Mouse (Mus musculus) left cerebral cortex, postnatal 36 days (tissue): ENCODE data around the gene Mbd6. TPM values are rescaled to one million over a fixed set of nuclear protein-coding genes. Genes with fewer than 3 reads are reported as not detected.

Experiments used
- DNase-seq, 2 experiments: peaks; one replicate each; pipeline ENCODE4 v3.0.0; 2021 to 2022; ENCODE audit warnings: low spot score in 2 of 2, mixed read lengths in 1 of 2
- intact Hi-C: fragments of 180-260 bp; cut with DNase I; formaldehyde crosslinking; loops from one replicate; pipeline ENCODE4 v1.15.1; 2025
- total RNA-seq, 2 experiments: library from RNA; stranded (reverse); gene quantifications; 2 replicates each; pipeline ENCODE4 v1.2.3; 2021

Mbd6 gene
- total RNA-seq, 2 experiments from 2014 or later = 32.9 to 54.4 TPM

DNA sequence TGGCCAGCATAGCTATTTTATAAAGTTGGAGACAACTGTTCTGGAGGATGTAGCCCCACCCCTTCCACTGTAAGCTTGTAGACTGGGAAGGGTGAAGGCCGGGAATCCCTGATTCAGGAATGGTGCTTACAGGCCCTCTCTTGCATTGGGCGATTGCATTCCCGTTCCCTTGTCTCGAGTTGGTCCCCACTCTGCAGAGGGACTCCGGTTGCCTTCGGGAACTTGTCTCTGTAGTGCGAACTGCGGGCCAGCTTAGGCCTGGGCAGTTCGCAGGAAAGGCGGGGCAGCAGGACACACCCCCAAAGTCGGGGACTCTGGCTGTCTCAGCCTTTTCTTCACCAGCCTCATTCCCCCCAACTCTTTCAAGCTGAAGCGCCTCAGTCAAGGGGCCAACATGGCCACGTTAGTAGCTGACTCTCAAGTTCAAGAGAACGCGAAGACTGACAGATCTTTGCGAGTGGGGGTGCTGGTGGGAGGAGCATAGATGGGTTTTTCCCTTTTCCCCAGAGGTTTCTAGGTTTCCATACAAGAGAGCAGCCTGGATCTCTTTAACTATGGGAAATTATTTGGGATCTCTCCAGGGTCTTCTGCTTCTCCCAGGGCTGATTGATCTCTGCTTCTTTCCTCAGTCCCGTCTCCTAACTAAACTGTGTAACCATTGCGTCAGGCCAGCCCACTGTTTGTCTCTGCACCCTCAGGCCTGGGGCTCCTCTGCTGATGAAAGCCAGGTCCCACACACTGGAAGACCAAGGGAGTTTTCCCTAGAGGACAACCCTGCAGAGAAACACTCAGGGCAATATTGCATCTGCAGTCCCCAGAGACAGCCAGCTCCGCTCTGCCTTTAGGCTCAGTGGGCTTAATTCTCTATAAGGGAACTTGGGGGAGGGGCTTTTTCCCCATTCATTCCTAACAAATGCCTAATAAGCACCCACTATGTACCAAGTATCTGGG, 2.4 kb upstream of the Mbd6 start:
- intact Hi-C loops = loop anchor here (1.0 kb wide), 1 partner anchor 20 kb away; the partner anchor contains the start of gene Mars
- no peak for DNase-seq

GRCm38 (mm10) chr10:127290307-127290929, 1.6 kb upstream of the Mbd6 start:
- intact Hi-C loops = loop anchor here (1.0 kb wide), 1 partner anchor 21 kb away; the partner anchor contains the start of gene Mars
- DNase-seq = peak; percentile 99

DNA sequence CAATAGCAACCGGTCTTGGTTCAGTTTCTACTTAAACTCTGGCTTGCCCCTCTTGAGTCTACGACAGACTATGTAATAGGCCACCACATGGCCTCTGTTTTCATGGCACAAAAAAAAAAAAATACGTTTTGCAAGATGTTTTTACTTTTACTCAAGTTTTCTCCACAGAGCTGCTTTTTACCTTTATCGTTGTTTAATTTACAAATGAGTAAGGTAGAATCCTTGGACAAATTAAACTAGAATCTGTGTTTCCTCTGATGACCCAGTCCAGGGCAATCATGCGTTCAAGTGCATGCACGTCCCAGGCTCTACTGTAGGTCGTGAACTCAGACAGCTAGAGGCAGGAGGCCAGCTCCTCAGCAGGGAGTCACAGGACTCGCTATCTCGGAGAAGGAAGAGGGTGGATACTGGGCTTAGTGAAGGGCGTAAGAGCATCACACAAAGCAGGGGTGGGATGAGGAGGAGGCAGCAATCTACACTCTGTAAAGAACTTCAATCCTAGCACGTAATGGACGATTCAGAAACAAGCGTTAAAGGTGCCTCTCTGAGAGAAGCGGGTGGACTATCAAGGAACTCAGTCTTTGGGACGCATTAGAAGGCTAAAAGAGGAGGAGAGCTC, 864 bp upstream of the Mbd6 start:
- intact Hi-C loops = loop anchor here (1.0 to 2.0 kb wide), 2 partner anchors 22 to 23 kb away; partner anchors contain the start of genes Dctn2 and Mars
- DNase-seq = peak; percentile 48 to 49

DNA sequence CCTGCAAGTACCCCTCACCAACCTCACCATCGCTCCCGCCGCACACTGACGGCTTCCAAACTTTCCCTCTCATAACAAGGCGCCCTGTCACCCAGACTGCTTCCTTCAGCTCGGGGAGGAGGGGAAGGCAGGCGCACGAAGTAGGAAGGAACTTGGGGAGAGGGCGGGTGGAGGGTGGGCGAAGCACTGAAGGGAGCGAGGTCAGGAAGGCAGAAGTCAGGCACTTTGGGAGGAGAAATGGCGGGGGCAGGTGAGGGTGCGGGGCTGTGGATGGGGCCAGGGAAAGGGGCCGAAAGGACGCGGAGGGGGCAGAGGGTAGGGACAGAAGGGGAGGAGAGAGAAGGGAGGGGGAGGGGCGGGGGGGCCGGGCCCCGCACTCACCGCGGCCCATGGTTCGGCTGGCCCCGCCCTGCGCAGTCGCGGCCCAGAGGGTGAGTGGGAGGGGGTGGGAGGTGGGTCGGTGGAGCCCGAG, 454 bp downstream of the Mbd6 start:
- intact Hi-C loops = loop anchor here (2.0 kb wide), 1 partner anchor 22 kb away; the partner anchor contains the start of gene Dctn2
- DNase-seq = no peak

GRCm38 (mm10) chr10:127287936-127288293, 903 bp downstream of the Mbd6 start:
- intact Hi-C loops = loop anchor here (2.0 kb wide), 1 partner anchor 21 kb away; the partner anchor contains the start of gene Dctn2
- no peak for DNase-seq

DNA sequence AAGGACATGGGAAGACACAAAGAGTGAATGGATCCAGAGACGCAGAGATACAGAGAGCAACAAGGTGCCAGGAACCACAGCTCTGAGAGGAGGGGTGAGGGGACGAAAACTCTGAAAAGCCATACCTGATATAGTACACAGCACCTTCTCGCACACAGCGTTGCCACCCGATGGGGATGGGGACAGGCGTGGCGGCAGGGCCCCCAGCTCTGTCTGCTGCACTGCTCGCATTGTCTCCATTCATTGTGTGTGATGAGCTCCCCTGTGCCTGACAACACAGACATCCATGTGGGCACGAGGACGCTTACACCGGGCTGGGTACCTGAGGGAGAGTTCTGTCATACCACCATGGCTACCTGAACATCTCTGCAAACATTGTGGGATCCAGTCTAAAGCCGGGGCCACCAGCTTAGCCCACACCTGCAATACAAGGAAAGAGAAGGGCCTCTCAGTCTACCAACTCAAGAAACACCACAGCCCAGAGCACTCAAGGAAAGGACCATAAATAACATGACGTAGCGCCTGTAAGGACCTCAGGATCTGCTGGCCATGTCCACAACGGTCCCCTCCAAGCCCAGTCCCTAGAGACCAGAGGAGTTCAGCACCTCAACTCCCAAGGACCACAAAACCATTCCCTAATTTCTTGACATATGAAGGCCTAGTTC, 1.4 kb downstream of the Mbd6 start:
- intact Hi-C loops = no loop called here
- no peak for DNase-seq

- DNase-seq = no peak
- intact Hi-C loops = no loop called here
Measured at GRCm38 (mm10) chr10:127286730-127287129, 2.1 kb downstream of the Mbd6 start.

DNA sequence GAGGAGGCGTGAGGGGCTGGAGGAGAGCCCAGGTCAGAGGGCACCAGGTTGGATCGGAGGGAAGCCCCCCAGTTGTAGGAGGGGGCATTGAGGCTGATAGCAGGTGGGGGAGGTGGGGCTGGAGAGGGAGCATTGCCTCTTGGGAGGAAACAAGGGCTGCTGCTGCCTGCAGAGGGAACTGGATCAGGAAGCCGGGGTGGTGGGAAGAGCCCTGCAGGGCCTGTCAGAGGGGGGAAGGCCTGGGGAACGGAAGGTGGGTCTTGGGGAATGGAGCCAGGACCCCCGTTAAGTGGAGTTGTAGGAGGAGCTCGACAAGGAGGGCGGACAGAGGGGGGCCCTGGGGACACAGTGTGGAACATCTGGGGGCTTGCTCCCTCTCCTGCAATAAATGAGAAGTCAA, 2.6 kb downstream of the Mbd6 start:
- intact Hi-C loops = no loop called here
- DNase-seq = no peak

DNA sequence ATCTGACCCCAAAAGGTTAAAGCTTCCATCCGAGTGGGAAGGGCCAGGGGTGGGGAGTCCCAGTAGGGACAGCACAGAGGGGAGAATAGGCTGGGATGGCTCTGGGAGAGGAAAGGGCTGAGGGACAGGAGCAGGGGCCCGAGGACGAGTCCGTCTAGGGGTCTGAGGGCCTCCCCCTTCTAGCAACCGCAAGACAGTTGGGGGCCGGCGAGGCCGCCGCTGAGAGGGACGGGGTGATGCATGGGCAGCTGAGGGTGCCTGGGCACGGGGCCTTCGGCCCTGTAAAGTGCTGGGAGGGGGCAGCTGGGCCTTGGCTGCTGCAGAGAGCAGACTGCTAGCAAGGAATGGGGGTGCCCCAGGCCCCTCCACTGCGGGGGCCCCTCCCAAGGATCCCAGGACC, 3.2 kb downstream of the Mbd6 start:
- intact Hi-C loops = no loop called here
- DNase-seq = no peak

GRCm38 (mm10) chr10:127284724-127285500, 3.9 kb downstream of the Mbd6 start:
- DNase-seq = no peak
- intact Hi-C loops = no loop called here

DNA sequence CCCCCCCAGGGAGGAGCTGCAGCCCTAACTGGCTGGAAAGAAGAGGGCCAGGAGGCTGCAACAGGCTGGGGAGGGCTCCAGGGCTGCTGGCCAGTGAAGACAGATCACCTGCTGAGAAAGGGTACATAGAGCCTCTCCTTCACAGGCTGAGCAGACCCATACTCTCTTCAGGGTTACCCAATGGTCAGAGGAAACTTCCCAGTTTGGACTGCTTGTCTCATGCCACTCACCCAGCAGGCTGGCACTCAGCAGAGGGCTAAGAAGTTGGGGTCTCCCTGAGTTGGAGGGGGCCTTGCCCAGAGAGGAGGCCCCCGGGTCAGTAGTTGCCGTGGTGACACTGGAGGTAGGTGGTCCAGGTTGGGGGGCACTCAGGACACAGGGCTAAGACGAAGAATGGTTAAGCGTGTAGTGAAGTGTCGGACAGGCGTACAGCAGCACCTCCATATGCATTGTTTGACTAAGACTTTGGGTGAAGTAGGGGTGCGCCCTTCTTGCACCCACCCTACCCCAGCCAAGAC, 4.7 kb downstream of the Mbd6 start:
- DNase-seq = no peak
- intact Hi-C loops = no loop called here

DNA sequence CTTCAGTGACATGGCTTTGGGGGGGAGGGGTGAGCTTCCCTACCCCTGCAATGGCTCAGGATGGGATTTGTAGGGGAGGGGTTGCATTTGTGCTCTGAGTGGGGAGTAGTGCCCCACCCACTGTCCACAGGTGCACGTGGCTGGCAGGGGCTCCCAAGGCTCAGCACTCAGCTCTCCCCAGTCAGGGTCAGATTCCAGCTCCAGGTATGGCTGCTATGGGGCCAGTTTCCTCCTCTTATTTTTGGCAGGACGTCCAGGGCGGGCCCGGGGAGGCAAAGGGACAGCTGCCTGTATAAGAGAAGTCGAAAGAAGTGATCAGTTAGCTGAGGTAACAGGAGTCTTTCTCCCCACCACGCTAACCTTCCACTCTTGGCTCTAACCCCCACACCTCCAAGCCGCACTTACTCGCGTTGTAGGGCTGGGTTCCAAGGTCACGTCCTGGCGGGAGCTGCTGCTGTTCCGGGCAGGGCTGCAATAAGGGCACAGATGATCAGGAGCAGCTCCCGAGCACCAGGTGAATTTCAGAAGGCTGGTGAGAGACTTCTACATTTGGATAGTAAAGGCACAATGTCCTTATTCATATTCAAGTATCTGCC, 6.1 kb downstream of the Mbd6 start:
- no peak for DNase-seq
- intact Hi-C loops = no loop called here

DNA sequence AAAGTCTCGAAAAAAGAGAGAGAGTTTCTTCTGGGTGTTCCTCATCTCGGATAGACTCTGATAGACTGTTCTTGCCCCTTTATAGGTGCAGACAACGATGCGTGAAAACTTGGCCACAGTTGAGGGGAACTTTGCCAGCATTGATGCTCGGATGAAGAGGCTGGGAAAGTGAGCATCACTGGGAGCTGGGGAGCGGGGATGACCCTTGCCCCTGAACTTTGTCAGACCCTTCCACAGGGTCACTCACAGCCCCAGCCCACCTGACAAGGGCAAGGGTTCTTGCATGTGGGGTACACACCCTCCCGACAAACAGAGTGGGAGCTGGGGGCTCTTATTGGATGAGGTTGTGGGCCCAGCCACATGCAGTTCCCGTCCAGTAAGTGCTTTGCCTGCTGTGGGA, 7.5 kb downstream of the Mbd6 start:
- intact Hi-C loops = no loop called here
- no peak for DNase-seq

- intact Hi-C loops = no loop called here
Measured at GRCm38 (mm10) chr10:127279730-127280129, 9.1 kb downstream of the Mbd6 start.

DNA sequence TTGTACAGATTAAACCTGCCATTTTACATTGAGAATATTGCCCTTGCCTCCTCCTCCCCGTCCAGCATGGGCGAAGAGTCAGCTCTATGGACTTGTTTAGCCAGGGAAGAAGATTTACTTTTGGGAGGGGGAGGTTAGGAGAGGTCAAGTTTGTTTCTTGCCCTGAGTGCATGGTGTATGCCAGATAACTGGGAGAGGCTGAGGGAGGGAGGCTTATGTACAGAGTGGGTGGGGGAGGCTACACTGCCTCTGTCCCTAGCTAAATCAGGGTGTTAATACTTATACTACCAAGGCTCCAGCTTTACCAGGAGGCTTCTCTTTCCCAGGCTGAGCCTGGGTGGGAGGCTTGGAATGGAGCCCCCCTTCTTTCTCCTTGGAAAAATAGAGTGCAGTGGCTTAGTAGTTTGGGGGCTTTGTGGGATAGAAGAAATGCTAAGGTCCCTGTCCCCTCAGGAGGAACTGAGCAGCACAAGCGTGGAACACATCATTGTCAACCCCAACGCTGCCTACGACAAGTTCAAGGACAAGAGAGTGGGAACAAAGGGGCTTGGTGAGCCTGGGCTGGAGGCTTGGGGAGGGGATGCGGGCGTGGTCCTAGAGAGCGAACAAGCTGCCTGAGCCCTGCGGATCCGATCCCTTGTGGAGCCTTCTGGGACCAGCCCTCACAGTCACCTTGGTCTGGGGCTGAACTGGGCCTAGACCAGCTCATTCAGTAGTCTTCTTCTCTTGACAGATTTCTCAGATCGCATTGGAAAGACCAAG, 14.4 kb downstream of the Mbd6 start:
- DNase-seq = no peak
- intact Hi-C loops = no loop called here

More at GRCm38 (mm10) chr10:127279730-127280129, 9.1 kb downstream of the Mbd6 start:
- DNase-seq = no peak

- no peak for DNase-seq
- intact Hi-C loops = no loop called here
Measured at GRCm38 (mm10) chr10:127272371-127272770, 16.4 kb downstream of the Mbd6 start.

DNA sequence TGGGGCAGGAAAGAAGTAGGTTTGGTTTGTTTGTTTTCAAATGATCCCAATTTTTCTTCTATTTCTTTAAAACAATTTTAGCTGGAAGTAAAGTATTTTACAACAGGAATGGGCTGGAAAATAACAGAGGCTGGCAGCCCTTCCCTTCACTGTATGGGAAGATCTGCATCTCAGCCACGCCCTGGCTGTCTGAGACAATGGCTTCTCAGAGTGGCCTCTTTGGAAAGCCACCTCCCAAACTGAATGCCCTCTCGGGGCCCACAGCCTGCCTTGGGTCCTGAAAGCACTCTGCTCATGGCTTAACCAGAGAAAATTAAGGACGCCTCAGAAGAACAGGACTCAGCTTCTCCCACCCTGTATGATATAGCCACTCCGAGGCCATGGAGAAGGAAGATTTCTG, 18.9 kb downstream of the Mbd6 start:
- DNase-seq = no peak
- intact Hi-C loops = no loop called here

GRCm38 (mm10) chr10:127269036-127269435, 19.8 kb downstream of the Mbd6 start:
- DNase-seq = no peak
- intact Hi-C loops = no loop called here
